Mouse (Mus musculus) liver, embryonic 14.5 days (tissue): ENCODE measurements around the gene Cotl1. TPM values are rescaled to one million over a fixed set of nuclear protein-coding genes. Genes with fewer than 3 reads are reported as not detected.

Experiments used
- ATAC-seq: fragments of 200-750 bp; cut with Nextera tagmentation; 2 replicates; pipeline ENCODE4 v1.8.0; 2017; ENCODE audit warnings: moderate number of reproducible peaks, mild to moderate bottlenecking, moderate library complexity; ENCODE audit not compliant: insufficient read depth
- DNase-seq, 3 experiments: peaks; one replicate each; pipeline ENCODE4 v3.0.0-alpha.2; 2012 to 2013; ENCODE audit warnings: low read depth in 3 of 3, low spot score in 3 of 3
- H3K27ac ChIP-seq: fragments of 300-500 bp; sonication (generic); 2 replicates; pipeline ENCODE4 v1.5.1; 2014; ENCODE audit warnings: moderate library complexity, mild to moderate bottlenecking, control low read depth, inconsistent platforms
- H3K27me3 ChIP-seq: fragments of 300-500 bp; sonication (generic); 2 replicates; pipeline ENCODE4 v1.6.1; 2014; ENCODE audit warnings: mild to moderate bottlenecking, low read length, moderate library complexity; ENCODE audit not compliant: control insufficient read depth, insufficient read depth
- H3K36me3 ChIP-seq: fragments of 300-500 bp; sonication (generic); replicated peaks from 2 replicates; pipeline ENCODE4 v1.6.1; 2014; ENCODE audit warnings: low read depth; ENCODE audit not compliant: control insufficient read depth, insufficient read depth
- H3K4me1 ChIP-seq, 2 experiments: fragments of 200-500 bp in 1 of 2; fragments of 300-500 bp in 1 of 2; sonication (generic) in 1 of 2; replicated peaks; 2 replicates each; pipeline ENCODE4 v1.6.1; 2012 to 2014; ENCODE audit warnings: antibody characterized with exemption in 1 of 2, inconsistent platforms in 1 of 2, low read length in 1 of 2; ENCODE audit not compliant: control insufficient read depth in 2 of 2, insufficient read depth in 2 of 2
- H3K4me2 ChIP-seq: fragments of 300-500 bp; sonication (generic); 2 replicates; pipeline ENCODE4 v1.6.1; 2014; ENCODE audit warnings: low read depth, mild to moderate bottlenecking, control low read depth, moderate library complexity
- H3K4me3 ChIP-seq, 2 experiments: fragments of 200-500 bp in 1 of 2; fragments of 300-500 bp in 1 of 2; sonication (generic) in 1 of 2; 2 replicates each; pipeline ENCODE4 v1.5.1; 2012 to 2014; ENCODE audit warnings: low read depth in 2 of 2, low read length in 2 of 2, mild to moderate bottlenecking in 2 of 2, control low read depth in 1 of 2, inconsistent platforms in 1 of 2, moderate library complexity in 1 of 2; ENCODE audit not compliant: insufficient read depth in 1 of 2
- H3K9ac ChIP-seq: fragments of 300-500 bp; sonication (generic); replicated peaks from 2 replicates; pipeline ENCODE4 v1.6.1; 2014; ENCODE audit warnings: mild to moderate bottlenecking, control low read depth, moderate library complexity
- H3K9me3 ChIP-seq: fragments of 300-500 bp; sonication (generic); 2 replicates; pipeline ENCODE4 v1.6.1; 2016; ENCODE audit warnings: low read length, mixed read lengths; ENCODE audit not compliant: control insufficient read depth
- CTCF ChIP-seq: IDR thresholded peaks from 2 replicates; pipeline ENCODE4 v1.5.1; 2016; ENCODE audit warnings: antibody characterized with exemption, low read depth, control low read depth
- EP300 ChIP-seq: IDR thresholded peaks from 2 replicates; pipeline ENCODE4 v1.6.1; 2016; ENCODE audit warnings: antibody characterized with exemption, low read depth
- WGBS: fragments of 180-500 bp; shearing (Covaris S2); extraction: QIAGEN DNeasy Blood & Tissue Kit; methylation state at CpG from one replicate; pipeline ENCODE4 v1.1.7; 2014; ENCODE audit not compliant: insufficient replicate concordance; 5-methylcytosine and 5-hydroxymethylcytosine counted together
- polyA plus RNA-seq, 2 experiments: library from polyadenylated mRNA; depleted of rRNA in 1 of 2; stranded (reverse) in 1 of 2; unstranded in 1 of 2; fragments of >200 nt; fragmentation: Nextera tagmentation in 1 of 2; extraction: Ambion mirVana in 1 of 2; gene quantifications; 2 replicates each; pipeline versions ENCODE4 v1.2.1 to v1.2.3; 2012 to 2014

Gene Cotl1
- polyA plus RNA-seq, 2 experiments: 59.6 to 77.7 TPM

DNA sequence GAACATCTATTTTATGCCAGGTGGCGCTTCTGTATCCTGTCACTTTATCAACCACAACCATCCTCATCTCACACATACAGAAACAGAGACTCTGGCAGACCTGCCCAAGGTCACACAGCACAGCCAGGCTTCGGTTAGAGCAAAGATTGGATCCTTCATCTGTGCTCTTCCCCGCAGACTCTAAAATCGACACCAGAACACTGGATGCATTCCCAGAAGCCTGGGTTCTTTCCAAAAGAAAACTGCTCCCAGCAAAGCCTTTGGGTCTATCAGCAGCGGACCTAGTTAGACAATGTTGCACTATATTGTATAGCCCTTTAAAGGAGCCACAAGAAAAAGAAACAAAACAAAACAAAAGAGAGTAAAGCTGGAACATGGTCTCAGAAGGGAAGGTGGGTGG, 5.1 kb downstream of the Cotl1 start:
- no peak for ATAC-seq
- Histone ChIP-seq H3K4me1 (peaks cover 6 to 37% of the 10 kb centered on the region in 2 experiments), H3K27ac (no peak overlapping the region), H3K4me3 (no peak overlapping the region), H3K36me3 (no peaks in the 10 kb centered on the region), H3K9ac (no peak overlapping the region), H3K9me3 (no peaks in the 10 kb centered on the region), H3K4me2 (no peak overlapping the region), H3K27me3 (peaks cover 7% of the 10 kb centered on the region; the same call in 1 of the 2 replicates)
- WGBS: 57% methylated on average over 5 of the region's 5 CpGs
- TF ChIP-seq CTCF: no peak
- no peak for TF ChIP-seq EP300
- no peak for DNase-seq

DNA sequence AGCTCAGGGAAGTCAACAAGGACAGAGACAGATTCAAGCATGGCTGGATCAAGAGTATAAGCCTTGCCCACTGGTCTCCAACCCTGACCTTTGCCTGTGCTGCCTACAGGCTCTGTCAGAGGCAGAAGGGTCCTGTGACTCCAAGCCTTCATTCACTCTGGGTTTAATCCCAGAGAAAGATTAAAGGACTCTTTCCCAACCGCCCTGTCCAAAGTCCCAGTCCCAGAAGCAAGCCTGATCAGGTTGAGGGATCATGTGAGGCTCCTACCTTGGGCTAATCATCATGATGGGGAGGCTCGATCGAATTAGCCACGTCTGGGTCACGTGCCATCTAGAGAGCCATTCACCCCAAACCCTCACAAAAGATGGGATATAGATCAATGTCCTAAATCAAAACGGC, 5.7 kb downstream of the Cotl1 start:
- peaks cover 5% of the 10 kb centered on the region; the same call in 1 of the 2 replicates for H3K27me3 ChIP-seq
- TF ChIP-seq CTCF (no peak), EP300 (no peak)
- WGBS: 62% methylated on average over 6 of the region's 6 CpGs
- DNase-seq: no peak
- H3K27ac ChIP-seq: no peak overlapping the region
- no peaks in the 10 kb centered on the region for H3K36me3 ChIP-seq
- no peak overlapping the region for H3K4me3 ChIP-seq
- no peaks in the 10 kb centered on the region for H3K9me3 ChIP-seq
- no peak overlapping the region for H3K9ac ChIP-seq
- no peak overlapping the region for H3K4me2 ChIP-seq
- no peak for ATAC-seq
- H3K4me1 ChIP-seq: peaks cover 4 to 40% of the 10 kb centered on the region in 2 experiments

DNA sequence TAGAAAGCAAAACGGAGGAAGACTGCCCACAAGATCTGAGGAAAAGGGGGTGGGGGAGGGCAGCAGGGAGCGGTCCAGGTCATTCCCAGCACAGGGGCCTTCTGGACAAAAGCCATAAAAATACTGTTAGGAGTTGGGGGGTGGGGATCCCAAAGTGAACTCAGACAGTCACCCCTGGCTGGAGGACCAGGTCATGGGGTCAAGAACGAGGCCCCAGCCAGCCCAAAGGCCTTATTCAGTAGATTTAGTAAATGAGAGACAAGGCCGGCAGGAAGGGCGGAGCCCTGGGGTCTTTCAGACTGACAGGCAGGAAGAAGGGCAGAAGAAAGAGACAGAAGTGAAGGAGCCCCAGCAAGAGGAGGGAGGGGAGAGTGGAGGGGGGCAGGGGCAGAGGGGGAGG, 7.4 kb downstream of the Cotl1 start:
- Histone ChIP-seq H3K9me3 (no peaks in the 10 kb centered on the region), H3K27me3 (peaks cover 2% of the 10 kb centered on the region; the same call in 1 of the 2 replicates), H3K4me3 (no peak overlapping the region), H3K4me1 (peaks cover 4 to 46% of the 10 kb centered on the region in 2 experiments; a peak in 3 of 4 replicates), H3K36me3 (no peaks in the 10 kb centered on the region), H3K4me2 (no peak overlapping the region), H3K27ac (no peak overlapping the region), H3K9ac (no peak overlapping the region)
- ATAC-seq (no peak), DNase-seq (no peak)
- TF ChIP-seq CTCF (no peak), EP300 (no peak)
- WGBS: 21% methylated on average over 5 of the region's 5 CpGs

DNA sequence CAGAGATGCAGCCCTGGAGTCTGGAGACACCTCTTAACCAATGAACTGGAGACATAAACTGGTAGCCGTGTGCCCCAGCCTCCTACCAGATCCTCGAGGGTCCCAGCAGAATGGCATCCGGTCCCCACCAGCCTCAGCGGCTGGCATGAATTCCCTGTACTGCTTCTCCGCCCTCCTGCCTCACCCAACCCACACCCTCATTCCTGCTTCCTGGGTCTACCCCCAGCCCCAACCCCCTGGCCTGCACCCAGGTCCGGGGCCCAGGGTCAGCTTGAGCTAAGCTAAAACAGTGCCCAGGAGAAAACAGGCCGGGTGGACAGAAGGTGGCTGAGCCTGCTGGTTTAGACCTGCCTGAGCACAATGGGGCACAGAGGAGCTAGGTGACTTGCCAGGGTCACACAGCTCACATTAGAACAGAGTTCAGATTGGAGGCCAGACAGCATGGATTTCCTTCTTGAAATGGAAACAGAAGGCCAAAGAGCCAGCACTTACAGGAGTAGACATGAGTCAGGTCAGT, 8.2 kb downstream of the Cotl1 start:
- no peak for ATAC-seq

DNA sequence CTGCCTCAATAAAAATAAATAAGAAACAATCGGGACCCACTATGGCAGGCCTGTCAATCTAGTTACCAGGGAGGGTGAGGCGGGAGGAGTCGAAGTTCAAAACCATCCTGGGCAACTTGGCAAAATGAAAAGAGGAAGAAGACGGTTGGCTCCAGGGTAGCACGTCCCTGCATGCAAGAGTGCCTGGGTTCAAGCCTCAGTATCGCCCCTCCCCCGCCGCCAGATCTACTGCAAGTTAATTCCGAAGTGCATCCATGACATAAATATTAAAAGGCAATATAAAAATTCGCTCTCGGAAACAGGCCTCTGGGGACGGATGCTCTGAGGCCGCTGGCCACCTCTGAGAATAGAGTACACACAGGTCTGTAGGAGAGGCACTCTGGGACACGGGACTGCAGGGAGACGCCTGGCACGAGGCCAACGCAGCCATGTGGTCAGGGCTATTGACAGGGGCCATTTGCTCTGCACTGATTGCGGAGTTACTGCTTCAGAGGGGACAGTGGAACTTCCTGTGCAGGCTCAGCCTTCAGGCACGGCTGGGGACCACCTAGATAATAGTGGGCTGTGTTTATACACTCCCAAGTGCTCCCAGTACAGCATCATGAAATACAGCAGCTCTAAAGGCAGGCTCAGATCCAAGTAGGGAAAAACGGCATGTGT, 8.9 kb downstream of the Cotl1 start:
- H3K4me2 ChIP-seq: peak overlapping the region; percentile 4; the same call in 1 of the 2 replicates
- H3K27ac ChIP-seq: no peak overlapping the region
- H3K9ac ChIP-seq: no peak overlapping the region
- H3K27me3 ChIP-seq: no peaks in the 10 kb centered on the region
- H3K9me3 ChIP-seq: no peaks in the 10 kb centered on the region
- no peaks in the 10 kb centered on the region for H3K36me3 ChIP-seq
- DNase-seq (no peak), ATAC-seq (peak; percentile 14)
- peaks cover 4 to 57% of the 10 kb centered on the region in 2 experiments for H3K4me1 ChIP-seq
- TF ChIP-seq CTCF (no peak), EP300 (no peak)
- H3K4me3 ChIP-seq: no peak overlapping the region
- 33% methylated on average over 20 of the region's 20 CpGs for WGBS

More for the DNA sequence above, 8.2 kb downstream of the Cotl1 start:
- TF ChIP-seq EP300 (no peak), CTCF (no peak)
- H3K27me3 ChIP-seq: no peaks in the 10 kb centered on the region
- no peak for DNase-seq
- peaks cover 4 to 51% of the 10 kb centered on the region in 2 experiments for H3K4me1 ChIP-seq
- no peaks in the 10 kb centered on the region for H3K9me3 ChIP-seq
- H3K36me3 ChIP-seq: no peaks in the 10 kb centered on the region
- no peak overlapping the region for H3K27ac ChIP-seq
- H3K4me3 ChIP-seq: no peak overlapping the region
- no peak overlapping the region; the same call in 1 of the 2 replicates for H3K4me2 ChIP-seq
- no peak overlapping the region for H3K9ac ChIP-seq
- WGBS: 58% methylated on average over 7 of the region's 7 CpGs
